ENCODE assay signal across 15 mouse cellular contexts in genomic region chr7:45486761-45487415, GRCm38 (mm10). TPM values are rescaled to one million over a fixed set of nuclear protein-coding genes. Genes with fewer than 3 reads are reported as not detected.
DNase-seq lines count a peak whose midpoint lies in the region; ATAC-seq and TF ChIP-seq lines count a peak whose summit lies in the region.
"Had no signal": no experiment of that assay in that cellular context is flagged by ENCODE, and none has a peak within 500 bp of the region (broad histone marks: within the 10 kb centered on the region; RNA-seq: fewer than 3 reads in every experiment).

TSS of gene Gm45808 (minus strand) at chr7:45486811.

- TF ChIP-seq POLR2A in testis, adult 2 months (IDR thresholded peaks at IDR 0.05; ENCODE audit: control insufficient read depth, low read depth, low read length) = no peak
- no peak for TF ChIP-seq POLR2A in lung, adult 2 months (IDR thresholded peaks at IDR 0.05; ENCODE audit: borderline replicate concordance, extremely low read depth, low read depth, low read length)

- no peaks in the 10 kb centered on the region for H3K9me3 ChIP-seq in limb, embryonic 10.5 days (replicated peaks)
- H3K9me3 ChIP-seq in neural tube, embryonic 15.5 days (replicated peaks) = no peaks in the 10 kb centered on the region

- H3K9ac ChIP-seq in neural tube, embryonic 15.5 days (replicated peaks) = no peak within 1 kb of the TSS

- peak within 1 kb of the TSS; percentile 89; the same call in 1 of the 2 replicates for H3K27ac ChIP-seq in gastrocnemius, adult 2 months
- peak within 1 kb of the TSS; percentile 68 for H3K27ac ChIP-seq in testis, adult 2 months (ENCODE audit: control insufficient read depth, insufficient read depth, low read depth, low read length)
- peak within 1 kb of the TSS; percentile 88 for H3K27ac ChIP-seq in limb, embryonic 10.5 days
- peak within 1 kb of the TSS; percentile 83; the same call in 1 of the 2 replicates for H3K27ac ChIP-seq in neural tube, embryonic 15.5 days (replicated peaks)

- H3K36me3 ChIP-seq in testis, adult 2 months (ENCODE audit: control insufficient read depth, insufficient read depth, low read length) = no peaks in the 10 kb centered on the region
- peaks cover 6% of the 10 kb centered on the region; the same call in 1 of the 2 replicates for H3K36me3 ChIP-seq in limb, embryonic 10.5 days
- H3K36me3 ChIP-seq in neural tube, embryonic 15.5 days = 0 out of 2 replicates have a peak, but pooled peaks cover 2% of the 10 kb centered on the region

- no peak for ATAC-seq in neural tube, embryonic 15.5 days (ENCODE audit: low FRiP score)
- ATAC-seq: CD4-positive, CD25-positive, alpha-beta regulatory T cell, adult 4 months had no signal

- DNase-seq in gastrocnemius, adult 2 months = no peak
- no peak for DNase-seq in gastrocnemius, postnatal 25 days
- no peak for DNase-seq in testis, postnatal 14 days (ENCODE audit: low spot score)
- DNase-seq in limb, embryonic 10.5 days (ENCODE audit: low spot score) = no peak
- DNase-seq in layer of hippocampus, adult 9-10 months (ENCODE audit: low spot score) = no peak
- DNase-seq in lung, adult 2 months = no peak
- DNase-seq: cerebellum, adult 8-10 months; heart, postnatal 36 days; kidney, postnatal 10 days; thymus, adult 18-20 months had no signal

- H3K4me3 ChIP-seq in gastrocnemius, adult 2 months = no peak within 1 kb of the TSS
- H3K4me3 ChIP-seq in testis, adult 2 months (ENCODE audit: control insufficient read depth, low read depth, low read length) = peak within 1 kb of the TSS; percentile 60
- H3K4me3 ChIP-seq in limb, embryonic 10.5 days = no peak within 1 kb of the TSS
- no peak within 1 kb of the TSS for H3K4me3 ChIP-seq in neural tube, embryonic 15.5 days (replicated peaks)
- no peak within 1 kb of the TSS for H3K4me3 ChIP-seq in lung, adult 2 months (replicated peaks; ENCODE audit: extremely low read depth, low read depth, low read length)

- peaks cover 3% of the 10 kb centered on the region for H3K4me1 ChIP-seq in testis, adult 2 months (ENCODE audit: control insufficient read depth, insufficient read depth, low read length)
- peaks cover 33% of the 10 kb centered on the region for H3K4me1 ChIP-seq in limb, embryonic 10.5 days
- peaks cover 37% of the 10 kb centered on the region for H3K4me1 ChIP-seq in neural tube, embryonic 15.5 days
- H3K4me1 ChIP-seq in lung, adult 2 months (ENCODE audit: control insufficient read depth, insufficient read depth, low read length) = peaks cover 3% of the 10 kb centered on the region; the same call in 1 of the 2 replicates

- intact Hi-C loops in gastrocnemius, adult 2 months (cut with DNase I) = no loop called here

- WGBS in limb, embryonic 10.5 days = 85% methylated on average over 12 of the region's 12 CpGs
- 83% methylated on average over 12 of the region's 12 CpGs for WGBS in neural tube, embryonic 15.5 days
- WGBS in lung, adult 2 months = 78% methylated on average over 12 of the region's 12 CpGs

- H3K27me3 ChIP-seq in testis, adult 2 months (ENCODE audit: control insufficient read depth, insufficient read depth, low read length) = no peaks in the 10 kb centered on the region
- no peaks in the 10 kb centered on the region for H3K27me3 ChIP-seq in limb, embryonic 10.5 days (ENCODE audit: low read depth, poor library complexity, severe bottlenecking)
- no peaks in the 10 kb centered on the region for H3K27me3 ChIP-seq in neural tube, embryonic 15.5 days (replicated peaks)

- H3K4me2 ChIP-seq in neural tube, embryonic 15.5 days = no peak within 1 kb of the TSS

- TF ChIP-seq CTCF in gastrocnemius, adult 2 months (IDR thresholded peaks at IDR 0.05) = no peak
- no peak for TF ChIP-seq CTCF in testis, adult 2 months (IDR thresholded peaks at IDR 0.05; ENCODE audit: control insufficient read depth, insufficient read depth, insufficient replicate concordance, low read depth, low read length)
- no peak for TF ChIP-seq CTCF in lung, adult 2 months (IDR thresholded peaks at IDR 0.05; ENCODE audit: insufficient read depth, low read length)

RNA-seq across cellular contexts. Expression of gene Gm45808, which starts in this region (rescaled TPM):
- 1 to 10 TPM; 5.5 to 8.4 TPM for total RNA-seq in gastrocnemius, adult 2 months (2021)
- 1 to 10 TPM; 4.3 to 10.0 TPM for total RNA-seq in gastrocnemius, postnatal 25 days (2021)
- polyA plus RNA-seq in testis, adult 2 months (2012; rRNA removed) = 0.81 TPM in 1 of 2 replicates, not detected in the other
- not detected in 2 replicates for polyA plus RNA-seq in limb, embryonic 10.5 days (2016; fragmentation: Nextera tagmentation; extraction: Ambion mirVana)
- not detected in 2 replicates for polyA plus RNA-seq in neural tube, embryonic 15.5 days (2015; fragmentation: Nextera tagmentation; extraction: Ambion mirVana)
- polyA plus RNA-seq in lung, adult 2 months (2012; rRNA removed) = not detected in 2 replicates
- total RNA-seq: left cerebral cortex, postnatal 10 days had no signal
- polyA plus RNA-seq: small intestine, adult 2 months had no signal
